Mouse (Mus musculus): ENCODE measurements around the gene Olfr143.

Olfr143 gene

DNA sequence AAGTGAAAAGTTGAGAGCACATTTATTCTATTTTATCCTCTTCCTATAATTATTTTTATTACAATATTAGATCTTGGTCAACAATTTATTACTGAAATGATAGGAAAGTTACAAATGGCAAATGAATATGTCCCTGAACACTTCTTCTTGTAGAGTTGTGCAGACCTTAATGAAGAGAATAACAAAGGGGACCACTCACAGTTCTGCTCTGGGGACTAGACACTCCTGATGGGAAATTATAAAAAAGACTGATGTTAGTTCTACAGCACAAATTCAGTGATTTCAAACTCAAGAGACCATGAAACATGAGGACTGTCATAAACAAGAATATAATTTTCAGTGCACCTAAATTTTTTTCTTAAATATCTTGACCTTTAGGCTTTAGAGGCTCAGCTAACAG lies at the start of gene Olfr143:
TSS of gene Olfr143 (plus strand) at position 301 of the 400 bp plus-strand sequence.
- DNase-seq, result no peak

DNA sequence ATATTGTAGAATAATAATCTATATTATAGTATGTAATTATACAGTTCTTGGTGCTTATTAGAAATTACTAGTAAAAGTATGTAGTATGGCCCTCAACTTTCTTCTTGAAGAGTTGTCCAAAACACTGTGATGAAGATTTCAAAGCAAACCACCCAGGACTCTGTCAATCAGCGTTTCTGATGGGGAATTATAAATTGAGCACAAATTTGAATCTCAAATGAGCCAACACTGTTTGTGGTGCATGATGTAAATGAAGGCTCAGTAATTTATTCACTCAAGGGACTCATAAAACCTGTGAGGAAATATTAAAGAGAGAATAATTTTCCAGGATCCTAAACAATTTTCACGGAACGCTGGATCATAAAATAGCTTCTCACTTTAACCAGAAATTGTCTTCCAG lies 44.5 kb upstream of the Olfr143 start, which contains the start of gene Olfr893:
TSS of gene Olfr893 (plus strand) at position 301 of the 400 bp plus-strand sequence.
- no peak for DNase-seq

DNA sequence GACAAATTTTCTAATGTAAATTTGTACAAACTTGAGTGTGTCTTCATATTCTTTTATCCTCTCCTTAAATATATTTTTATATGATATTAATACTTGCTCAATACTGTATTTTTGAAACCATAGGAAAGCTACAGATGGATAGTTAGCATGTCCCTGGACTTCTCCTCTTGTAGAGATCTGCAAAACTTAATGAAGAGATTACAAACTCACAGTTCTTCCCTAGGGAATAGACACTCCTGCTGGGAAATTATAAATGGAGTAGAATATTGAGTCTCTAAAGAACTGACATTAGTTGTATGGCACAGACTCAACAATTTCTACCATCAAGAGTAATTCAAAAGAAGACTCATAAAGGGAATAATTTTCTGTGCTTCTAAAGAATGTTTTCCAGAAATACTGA lies 34.8 kb upstream of the Olfr143 start, which contains the start of gene Olfr894:
TSS of gene Olfr894 (plus strand) at position 301 of the 400 bp plus-strand sequence.
- DNase-seq, result no peak

GRCm38 (mm10) chr9:38267551-38267950 lies 15.0 kb downstream of the Olfr143 start, which contains the start of gene Olfr895:
Gene Olfr895 (plus strand): TSS chr9:38267851.
- DNase-seq, result no peak

DNA sequence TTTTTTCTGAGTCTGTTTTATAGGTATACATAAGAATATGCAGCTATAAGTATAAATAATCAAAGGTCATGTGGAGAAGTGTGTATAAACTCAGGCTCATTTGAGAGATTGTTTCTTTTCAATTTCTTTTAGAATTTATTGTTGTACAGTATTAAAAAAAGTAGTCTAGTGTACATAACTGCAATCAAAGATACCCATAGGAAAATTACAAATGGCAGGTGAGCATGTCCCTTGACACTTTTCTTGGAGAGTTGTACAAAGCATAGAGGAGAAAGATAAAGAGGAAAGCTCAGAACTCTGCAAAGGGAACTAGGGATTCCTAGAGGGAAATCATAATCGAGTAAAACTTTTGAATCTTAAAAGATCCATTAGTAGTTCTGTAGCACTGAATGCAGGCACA lies 38.2 kb downstream of the Olfr143 start, which contains the start of gene Olfr896-ps1:
TSS of gene Olfr896-ps1 (plus strand) at position 301 of the 400 bp plus-strand sequence.
- no peak for DNase-seq
